Mouse (Mus musculus): ENCODE measurements around the gene 0610012G03Rik. TPM values are rescaled to one million over a fixed set of nuclear protein-coding genes. Genes with fewer than 3 reads are reported as not detected.
A peak's percentile ranks its signal among the peaks of the same experiment; 100 is the strongest.

0610012G03Rik gene
- total and polyA plus RNA-seq, 2 experiments: 25.3 to 61.1 TPM

DNA sequence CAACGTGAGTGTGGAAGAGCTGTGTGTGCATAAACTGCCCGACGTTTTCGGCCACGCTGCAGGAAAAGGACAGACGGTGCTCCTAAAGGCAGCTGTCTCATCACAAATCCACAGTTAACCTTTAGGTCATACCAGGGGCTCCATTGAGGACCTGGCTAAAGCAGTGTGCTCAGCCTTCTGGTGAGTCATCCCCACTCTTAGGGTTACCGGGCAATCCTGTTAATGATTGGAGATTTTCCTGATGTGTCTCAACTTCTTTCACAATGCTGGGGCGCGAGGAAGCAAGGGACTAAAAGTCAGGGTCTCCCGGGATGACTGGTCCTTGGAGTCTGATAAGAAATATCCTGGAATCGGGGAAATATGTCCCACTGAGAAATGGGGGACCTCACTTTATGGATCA, 30.5 kb downstream of the 0610012G03Rik start:
- Histone ChIP-seq H3K27me3 (ENCODE audit: control insufficient read depth, insufficient read depth, low read length) (no peaks in the 10 kb centered on the region), H3K4me1 (ENCODE audit: control insufficient read depth, insufficient read depth, low read length) (peaks cover 6% of the 10 kb centered on the region), H3K36me3 (ENCODE audit: control insufficient read depth, insufficient read depth, low read length) (no peaks in the 10 kb centered on the region), H3K9ac (ENCODE audit: low read depth, low read length) (no peak overlapping the region), H3K4me3 (ENCODE audit: insufficient read depth, low read depth, low read length) (no peak overlapping the region), H3K27ac (replicated peaks; ENCODE audit: insufficient read depth, low read depth, low read length) (no peak overlapping the region), H3K79me2 (ENCODE audit: control insufficient read depth, insufficient read depth, low read length) (no peaks in the 10 kb centered on the region)
- DNase-seq (ENCODE audit: extremely low read depth, low read depth, low spot score): peak; percentile 41
- TF ChIP-seq CTCF (IDR thresholded peaks at IDR 0.05; ENCODE audit: low read depth, low read length): no peak
- no peak for TF ChIP-seq POLR2A (IDR thresholded peaks at IDR 0.05; ENCODE audit: extremely low read depth, insufficient read depth, low read length)
- 18% methylated on average over 11 of the region's 11 CpGs for WGBS

DNA sequence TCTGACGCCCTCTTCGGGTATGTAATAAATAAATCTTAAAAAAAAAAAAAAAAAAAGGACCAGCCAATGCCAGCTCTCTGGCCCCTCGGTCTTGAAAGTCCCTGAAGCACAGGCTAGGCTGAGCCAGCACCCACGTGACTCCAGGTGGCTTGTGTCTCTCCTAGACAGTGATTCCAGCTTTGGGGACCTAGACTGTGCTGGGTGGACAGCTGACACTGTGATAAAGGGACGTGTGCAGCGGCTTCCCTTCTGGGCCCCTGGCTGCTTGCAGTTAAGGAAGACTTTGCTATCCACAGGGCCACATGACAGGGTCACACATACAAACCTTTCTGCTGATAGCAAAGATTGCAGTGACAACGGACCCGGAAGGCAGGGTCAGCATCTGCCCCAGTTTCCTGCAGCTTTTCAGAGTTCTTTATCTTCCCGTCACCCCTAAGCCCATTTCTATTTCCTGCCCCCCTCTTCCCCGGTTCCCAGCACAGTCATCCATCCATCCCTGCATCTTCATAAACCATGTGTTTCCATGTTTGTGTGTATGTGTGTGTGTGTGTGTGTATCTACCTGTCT, 37.9 kb downstream of the 0610012G03Rik start:
- WGBS: 60% methylated on average over 10 of the region's 10 CpGs
- Histone ChIP-seq H3K4me3 (ENCODE audit: insufficient read depth, low read depth, low read length) (no peak overlapping the region), H3K27ac (replicated peaks; ENCODE audit: insufficient read depth, low read depth, low read length) (no peak overlapping the region), H3K27me3 (ENCODE audit: control insufficient read depth, insufficient read depth, low read length) (no peaks in the 10 kb centered on the region), H3K79me2 (ENCODE audit: control insufficient read depth, insufficient read depth, low read length) (no peaks in the 10 kb centered on the region), H3K9ac (ENCODE audit: low read depth, low read length) (no peak overlapping the region), H3K4me1 (ENCODE audit: control insufficient read depth, insufficient read depth, low read length) (no peaks in the 10 kb centered on the region), H3K36me3 (ENCODE audit: control insufficient read depth, insufficient read depth, low read length) (no peaks in the 10 kb centered on the region)
- no peak for TF ChIP-seq CTCF (IDR thresholded peaks at IDR 0.05; ENCODE audit: low read depth, low read length)
- TF ChIP-seq POLR2A (IDR thresholded peaks at IDR 0.05; ENCODE audit: extremely low read depth, insufficient read depth, low read length): no peak
- DNase-seq (ENCODE audit: extremely low read depth, low read depth, low spot score): no peak

DNA sequence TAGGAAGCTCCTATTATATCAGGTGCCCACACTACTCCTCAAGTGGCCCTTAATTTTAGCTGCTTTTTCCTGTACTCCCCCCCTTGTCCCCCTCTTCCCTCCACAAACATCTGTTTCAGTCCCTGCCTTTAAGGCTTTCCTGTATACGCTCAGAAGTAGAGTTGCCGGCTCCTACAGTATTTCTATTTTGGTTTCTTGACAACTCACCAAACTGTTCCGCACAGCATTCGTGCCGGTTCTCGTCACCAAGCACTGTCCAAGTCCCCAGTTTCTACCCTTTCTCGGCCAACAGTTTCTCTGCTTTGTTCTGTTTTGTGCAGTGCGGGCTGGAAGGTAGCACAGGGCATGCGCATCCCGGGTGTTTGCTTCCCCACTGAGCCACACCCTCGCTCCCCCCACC, 39.3 kb downstream of the 0610012G03Rik start:
- TF ChIP-seq CTCF (IDR thresholded peaks at IDR 0.05; ENCODE audit: low read depth, low read length): no peak
- no peak for TF ChIP-seq POLR2A (IDR thresholded peaks at IDR 0.05; ENCODE audit: extremely low read depth, insufficient read depth, low read length)
- H3K27me3 ChIP-seq (ENCODE audit: control insufficient read depth, insufficient read depth, low read length): no peaks in the 10 kb centered on the region
- no peaks in the 10 kb centered on the region for H3K36me3 ChIP-seq (ENCODE audit: control insufficient read depth, insufficient read depth, low read length)
- H3K9ac ChIP-seq (ENCODE audit: low read depth, low read length): no peak overlapping the region
- no peaks in the 10 kb centered on the region for H3K4me1 ChIP-seq (ENCODE audit: control insufficient read depth, insufficient read depth, low read length)
- no peak for DNase-seq (ENCODE audit: extremely low read depth, low read depth, low spot score)
- no peak overlapping the region for H3K4me3 ChIP-seq (ENCODE audit: insufficient read depth, low read depth, low read length)
- 74% methylated on average over 11 of the region's 11 CpGs for WGBS
- no peak overlapping the region for H3K27ac ChIP-seq (replicated peaks; ENCODE audit: insufficient read depth, low read depth, low read length)
- no peaks in the 10 kb centered on the region for H3K79me2 ChIP-seq (ENCODE audit: control insufficient read depth, insufficient read depth, low read length)

DNA sequence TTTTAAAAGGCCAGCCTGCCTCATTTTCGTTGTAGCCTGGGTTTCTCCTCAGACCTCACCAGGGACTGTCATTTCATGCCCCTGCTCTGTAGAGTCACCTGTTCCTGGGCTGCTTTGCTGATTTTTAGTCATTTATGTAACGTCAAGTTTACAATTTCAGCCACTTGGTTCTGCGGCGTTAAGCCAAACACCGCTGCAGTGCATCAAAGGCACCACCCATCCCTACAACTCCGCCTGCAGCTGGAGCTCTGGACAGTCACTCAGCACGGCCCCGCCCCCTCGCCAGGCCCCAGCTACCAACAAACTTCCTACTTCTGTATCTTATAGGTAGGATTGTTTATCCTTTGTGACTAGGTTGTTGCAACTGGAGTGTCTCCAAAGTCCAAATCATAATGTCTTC, 41.4 kb downstream of the 0610012G03Rik start:
- 13% methylated on average over 9 of the region's 9 CpGs for WGBS
- no peak for TF ChIP-seq POLR2A (IDR thresholded peaks at IDR 0.05; ENCODE audit: extremely low read depth, insufficient read depth, low read length)
- no peak for TF ChIP-seq CTCF (IDR thresholded peaks at IDR 0.05; ENCODE audit: low read depth, low read length)
- no peak overlapping the region for H3K4me3 ChIP-seq (ENCODE audit: insufficient read depth, low read depth, low read length)
- H3K9ac ChIP-seq (ENCODE audit: low read depth, low read length): no peak overlapping the region
- H3K27ac ChIP-seq (replicated peaks; ENCODE audit: insufficient read depth, low read depth, low read length): no peak overlapping the region
- H3K79me2 ChIP-seq (ENCODE audit: control insufficient read depth, insufficient read depth, low read length): no peaks in the 10 kb centered on the region
- no peaks in the 10 kb centered on the region for H3K36me3 ChIP-seq (ENCODE audit: control insufficient read depth, insufficient read depth, low read length)
- no peak for DNase-seq (ENCODE audit: extremely low read depth, low read depth, low spot score)
- H3K4me1 ChIP-seq (ENCODE audit: control insufficient read depth, insufficient read depth, low read length): no peaks in the 10 kb centered on the region
- no peaks in the 10 kb centered on the region for H3K27me3 ChIP-seq (ENCODE audit: control insufficient read depth, insufficient read depth, low read length)

DNA sequence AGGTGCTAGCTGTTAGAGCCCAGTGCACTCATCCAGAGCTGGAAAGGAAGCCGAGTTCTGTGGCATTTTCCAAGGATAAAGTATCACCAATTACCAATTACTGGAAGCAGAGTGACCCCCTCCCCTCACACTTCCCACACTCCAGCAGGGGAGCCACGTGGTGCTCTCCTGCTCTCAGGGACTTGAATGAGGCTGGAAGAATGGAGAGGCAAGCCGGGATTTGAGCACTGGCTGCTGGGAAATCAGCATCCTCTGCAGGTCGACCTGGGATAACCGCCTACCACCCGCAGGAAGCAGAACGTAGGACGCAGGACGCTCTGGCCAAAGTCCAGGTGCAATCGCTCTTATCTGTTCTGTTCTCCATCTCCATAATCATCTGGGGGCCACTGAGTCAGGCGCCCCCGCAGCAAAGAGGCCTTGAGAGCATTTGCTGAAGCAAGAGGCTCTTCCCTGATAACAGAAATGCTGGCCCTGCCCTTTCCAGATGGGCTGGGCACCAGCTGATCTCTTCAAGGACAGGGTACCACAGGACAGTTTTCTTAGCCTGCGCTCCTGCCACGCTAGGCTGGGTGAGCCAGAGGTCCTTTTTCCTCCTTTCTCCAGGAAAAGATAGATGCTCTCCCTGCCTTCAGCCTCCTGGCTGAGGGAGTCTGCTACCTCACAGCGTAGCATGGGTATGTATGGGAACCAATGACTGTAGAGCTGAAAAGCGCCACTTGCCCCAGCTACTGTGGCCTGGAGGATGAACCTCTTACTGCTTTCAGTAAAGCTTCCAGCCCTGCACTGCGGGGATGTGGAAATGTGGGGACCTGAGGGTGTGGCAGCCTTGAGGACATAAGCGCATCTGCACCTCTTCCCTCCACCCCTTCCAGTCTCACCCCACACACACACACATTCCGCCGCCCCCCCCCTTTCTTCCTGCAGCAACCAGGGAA, 42.1 kb downstream of the 0610012G03Rik start:
- H3K27me3 ChIP-seq (ENCODE audit: control insufficient read depth, insufficient read depth, low read length): no peaks in the 10 kb centered on the region
- H3K36me3 ChIP-seq (ENCODE audit: control insufficient read depth, insufficient read depth, low read length): no peaks in the 10 kb centered on the region
- H3K4me1 ChIP-seq (ENCODE audit: control insufficient read depth, insufficient read depth, low read length): no peaks in the 10 kb centered on the region
- H3K9ac ChIP-seq (ENCODE audit: low read depth, low read length): no peak overlapping the region
- DNase-seq (ENCODE audit: extremely low read depth, low read depth, low spot score): no peak
- H3K4me3 ChIP-seq (ENCODE audit: insufficient read depth, low read depth, low read length): no peak overlapping the region
- H3K79me2 ChIP-seq (ENCODE audit: control insufficient read depth, insufficient read depth, low read length): no peaks in the 10 kb centered on the region
- WGBS: 30% methylated on average over 19 of the region's 20 CpGs
- H3K27ac ChIP-seq (replicated peaks; ENCODE audit: insufficient read depth, low read depth, low read length): no peak overlapping the region
- TF ChIP-seq POLR2A (IDR thresholded peaks at IDR 0.05; ENCODE audit: extremely low read depth, insufficient read depth, low read length) (no peak), CTCF (IDR thresholded peaks at IDR 0.05; ENCODE audit: low read depth, low read length) (no peak)

DNA sequence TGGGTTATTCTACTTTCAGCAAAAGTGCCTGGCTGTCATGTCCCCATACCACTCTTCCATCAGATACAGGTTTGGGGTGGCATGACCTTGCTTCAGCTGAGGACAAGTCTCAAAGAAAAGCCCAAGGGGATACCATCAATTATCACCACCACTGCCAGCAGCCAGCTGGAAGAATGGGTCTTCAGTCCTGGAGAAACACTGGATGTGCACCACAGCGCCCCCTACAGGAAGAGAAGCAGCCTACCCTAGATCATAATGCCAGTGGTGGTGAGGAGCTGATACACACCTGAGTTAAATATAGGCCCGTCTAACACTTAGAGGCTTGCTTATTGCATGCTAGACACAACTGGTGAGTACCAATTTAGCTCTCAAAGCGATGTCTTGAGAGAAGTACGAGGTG, 43.0 kb downstream of the 0610012G03Rik start:
- Histone ChIP-seq H3K9ac (ENCODE audit: low read depth, low read length) (no peak overlapping the region), H3K27me3 (ENCODE audit: control insufficient read depth, insufficient read depth, low read length) (no peaks in the 10 kb centered on the region), H3K79me2 (ENCODE audit: control insufficient read depth, insufficient read depth, low read length) (no peaks in the 10 kb centered on the region), H3K4me3 (ENCODE audit: insufficient read depth, low read depth, low read length) (no peak overlapping the region), H3K27ac (replicated peaks; ENCODE audit: insufficient read depth, low read depth, low read length) (no peak overlapping the region), H3K4me1 (ENCODE audit: control insufficient read depth, insufficient read depth, low read length) (no peaks in the 10 kb centered on the region), H3K36me3 (ENCODE audit: control insufficient read depth, insufficient read depth, low read length) (no peaks in the 10 kb centered on the region)
- WGBS: 74% methylated on average over 4 of the region's 4 CpGs
- TF ChIP-seq CTCF (IDR thresholded peaks at IDR 0.05; ENCODE audit: low read depth, low read length): peak; percentile 47; the same call in 1 of the 2 replicates
- no peak for TF ChIP-seq POLR2A (IDR thresholded peaks at IDR 0.05; ENCODE audit: extremely low read depth, insufficient read depth, low read length)
- DNase-seq (ENCODE audit: extremely low read depth, low read depth, low spot score): no peak
